ENCODE assay signal across 25 mouse cellular contexts in genomic region chr9:59274846-59275455, GRCm38 (mm10). TPM values are rescaled to one million over a fixed set of nuclear protein-coding genes. Genes with fewer than 3 reads are reported as not detected.
A peak's percentile ranks its signal among the peaks of the same experiment; 100 is the strongest.
DNase-seq lines count a peak whose midpoint lies in the region; TF ChIP-seq lines count a peak whose summit lies in the region.
"Had no signal": no experiment of that assay in that cellular context is flagged by ENCODE, and none has a peak within 500 bp of the region (broad histone marks: within the 10 kb centered on the region; RNA-seq: fewer than 3 reads in every experiment).

No protein-coding gene starts in this region.

- peak overlapping the region; percentile 58; the same call in 1 of the 2 replicates for H3K9ac ChIP-seq in ES-E14 (ENCODE audit: insufficient read depth, low read depth, low read length, poor library complexity, severe bottlenecking)
- H3K9ac ChIP-seq: forebrain, embryonic 13.5 days; heart, embryonic 13.5 days; hindbrain, embryonic 14.5 days had no signal

- TF ChIP-seq CTCF in testis, adult 2 months (IDR thresholded peaks at IDR 0.05; ENCODE audit: control insufficient read depth, insufficient read depth, insufficient replicate concordance, low read depth, low read length): no peak
- no peak for TF ChIP-seq CTCF in gastrocnemius, adult 2 months (IDR thresholded peaks at IDR 0.05)

- no peak for DNase-seq in testis, postnatal 10 days (ENCODE audit: low spot score)
- DNase-seq in ES-E14 (ENCODE audit: low read depth, low spot score): no peak
- peak; percentile 76 for DNase-seq in ZHBTc4 (ENCODE audit: low read depth, low spot score)
- DNase-seq in gastrocnemius, adult 2 months: no peak
- DNase-seq in frontal cortex, postnatal 36 days (ENCODE audit: low spot score in 2 of 2): no peak
- DNase-seq in thymus, postnatal 14 days: no peak
- DNase-seq: adrenal gland, adult 2 months; adrenal gland, postnatal 14 days; B cell, adult 2 months; cerebellum, adult 11-12 months; cerebellum, adult 9-10 months; cerebellum, postnatal 14 days; gastrocnemius, postnatal 10 days; gastrocnemius, postnatal 36 days; heart, adult 2 months; heart, postnatal 14 days; heart, postnatal 4 days had no signal

- no peak overlapping the region for H3K27ac ChIP-seq in testis, adult 2 months (ENCODE audit: control insufficient read depth, insufficient read depth, low read depth, low read length)
- H3K27ac ChIP-seq in ES-E14 (ENCODE audit: insufficient read depth, low read depth, low read length, poor library complexity, severe bottlenecking): no peak overlapping the region
- H3K27ac ChIP-seq in gastrocnemius, adult 2 months: no peak overlapping the region
- H3K27ac ChIP-seq: forebrain, embryonic 10.5 days; forebrain, embryonic 13.5 days; heart, adult 2 months; heart, embryonic 10.5 days; heart, embryonic 13.5 days; hindbrain, embryonic 14.5 days; hindbrain, postnatal 0 days had no signal

- H3K4me3 ChIP-seq in testis, adult 2 months (ENCODE audit: control insufficient read depth, low read depth, low read length): 0 out of 2 replicates have a peak overlapping the region, but pooled peaks have one; percentile 1
- H3K4me3 ChIP-seq in ES-E14 (ENCODE audit: insufficient read depth in 1 of 2, low read depth in 1 of 2, low read length in 2 of 2, poor library complexity in 1 of 2, severe bottlenecking in 1 of 2): peak overlapping the region; percentile 44 to 56
- no peak overlapping the region for H3K4me3 ChIP-seq in gastrocnemius, adult 2 months
- H3K4me3 ChIP-seq: forebrain, embryonic 10.5 days; forebrain, embryonic 13.5 days; heart, adult 2 months; heart, embryonic 10.5 days; heart, embryonic 13.5 days had no signal

- H3K4me1 ChIP-seq in testis, adult 2 months (ENCODE audit: control insufficient read depth, insufficient read depth, low read length): 0 out of 2 replicates have a peak, but pooled peaks cover 4% of the 10 kb centered on the region
- peaks cover 2 to 8% of the 10 kb centered on the region in 2 experiments; a peak in 2 of 4 replicates for H3K4me1 ChIP-seq in ES-E14 (ENCODE audit: control insufficient read depth in 2 of 2, insufficient read depth in 2 of 2, low read length in 2 of 2, poor library complexity in 1 of 2)

- in situ Hi-C loops in ES-E14 (cut with MboI; ENCODE audit: low sequenced_read_pairs in 2 of 2, unreplicated experiment in 2 of 2): no loop called here

- H3K36me3 ChIP-seq in testis, adult 2 months (ENCODE audit: control insufficient read depth, insufficient read depth, low read length): no peaks in the 10 kb centered on the region
- no peaks in the 10 kb centered on the region for H3K36me3 ChIP-seq in ES-E14 (ENCODE audit: control insufficient read depth, insufficient read depth, low read length, poor library complexity, severe bottlenecking)
- H3K36me3 ChIP-seq: forebrain, embryonic 10.5 days; heart, embryonic 10.5 days; heart, embryonic 13.5 days had no signal

- no peak for TF ChIP-seq POLR2A in testis, adult 2 months (IDR thresholded peaks at IDR 0.05; ENCODE audit: control insufficient read depth, low read depth, low read length)

- no peaks in the 10 kb centered on the region for H3K9me3 ChIP-seq in ES-E14 (ENCODE audit: control insufficient read depth, insufficient read depth, low read depth, low read length)
- H3K9me3 ChIP-seq: forebrain, embryonic 10.5 days; forebrain, embryonic 13.5 days; heart, embryonic 10.5 days; heart, embryonic 13.5 days had no signal

- H3K27me3 ChIP-seq in testis, adult 2 months (ENCODE audit: control insufficient read depth, insufficient read depth, low read length): no peaks in the 10 kb centered on the region
- H3K27me3 ChIP-seq: CH12.LX; forebrain, embryonic 13.5 days; heart, embryonic 13.5 days had no signal

- intact Hi-C loops in gastrocnemius, adult 2 months (cut with DNase I): no loop called here

TF ChIP-seq in ES-E14, 5 proteins besides CTCF, POLR2A, EP300 and RAD21:
- TF ChIP-seq MAFK (IDR thresholded peaks at IDR 0.05; ENCODE audit: insufficient read depth, low read depth, low read length): no peak
- TF ChIP-seq ZNF384 (IDR thresholded peaks at IDR 0.05; ENCODE audit: low read depth, low read length): no peak
- no peak for TF ChIP-seq HCFC1 (IDR thresholded peaks at IDR 0.05; ENCODE audit: borderline replicate concordance, insufficient read depth, low read length)
- no peak for TF ChIP-seq CHD2 (IDR thresholded peaks at IDR 0.05; ENCODE audit: low read depth, low read length)
- TF ChIP-seq ZC3H11A (IDR thresholded peaks at IDR 0.05; ENCODE audit: borderline replicate concordance, low read depth, low read length): no peak

RNA-seq across cellular contexts. Expression of gene Adpgk, which starts 16.4 kb away (rescaled TPM):
- 7.0 and 7.7 TPM in 2 replicates for polyA plus RNA-seq in testis, adult 2 months (2012; rRNA removed)
- total RNA-seq in ES-E14 (2012; rRNA removed): 65.7 and 91.3 TPM in 2 replicates
- total RNA-seq in gastrocnemius, adult 2 months (2021): 1 to 10 TPM; 6.8 to 9.7 TPM
